Mouse (Mus musculus) gonadal fat pad, adult 2 months (tissue): ENCODE measurements at regions not wholly inside any gene's neighbourhood (a gene's known extent, or its start where the extent isn't known, plus 50 kb on each side); places are given as distances from the start of the nearest gene placed in this dataset.

Experiments used
- DNase-seq: peaks from one replicate; pipeline ENCODE4 v3.0.0-alpha.2; 2012; ENCODE audit warnings: low read depth

DNA sequence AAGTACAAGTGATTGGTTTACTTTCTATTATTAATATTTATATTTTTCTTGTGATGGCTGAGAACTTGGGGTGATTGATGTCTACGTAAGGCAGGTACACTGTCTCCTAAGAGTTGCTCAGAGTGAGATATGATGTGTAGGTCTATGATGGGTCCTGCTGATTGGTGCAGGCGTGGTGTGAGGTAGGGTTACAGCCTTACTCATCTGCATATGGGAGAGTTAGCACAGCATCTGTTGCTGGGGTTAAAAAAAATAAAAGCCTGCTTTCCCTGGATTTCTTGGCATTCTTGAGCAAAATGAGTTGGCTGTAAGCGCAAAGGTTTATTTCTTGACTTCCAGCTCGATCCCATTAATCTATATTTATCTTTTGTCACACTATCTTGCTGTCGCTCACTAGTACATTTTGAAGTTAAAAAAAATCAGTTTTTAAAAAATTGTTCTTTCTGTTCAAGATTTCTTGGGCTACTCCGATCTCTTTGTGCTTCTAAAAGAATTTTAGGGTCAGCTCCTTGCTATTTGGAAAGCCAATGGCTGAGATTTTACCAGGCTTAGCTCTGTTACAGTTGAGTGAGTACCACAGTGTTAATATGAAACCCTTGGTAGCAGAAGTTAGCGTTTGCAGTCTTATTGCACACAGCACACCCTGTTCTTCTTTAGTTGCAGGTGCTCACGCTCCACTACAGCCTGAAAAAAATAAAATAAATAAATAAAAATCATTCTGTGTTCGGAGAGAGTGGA, 482.0 kb downstream of the Plekhb2 start:
- no peak for DNase-seq

GRCm38 (mm10) chr1:35332340-35332684, 482.5 kb downstream of the Plekhb2 start:
- DNase-seq = no peak

- DNase-seq = no peak
Measured at GRCm38 (mm10) chr1:35337647-35338046, 487.9 kb downstream of the Plekhb2 start.

DNA sequence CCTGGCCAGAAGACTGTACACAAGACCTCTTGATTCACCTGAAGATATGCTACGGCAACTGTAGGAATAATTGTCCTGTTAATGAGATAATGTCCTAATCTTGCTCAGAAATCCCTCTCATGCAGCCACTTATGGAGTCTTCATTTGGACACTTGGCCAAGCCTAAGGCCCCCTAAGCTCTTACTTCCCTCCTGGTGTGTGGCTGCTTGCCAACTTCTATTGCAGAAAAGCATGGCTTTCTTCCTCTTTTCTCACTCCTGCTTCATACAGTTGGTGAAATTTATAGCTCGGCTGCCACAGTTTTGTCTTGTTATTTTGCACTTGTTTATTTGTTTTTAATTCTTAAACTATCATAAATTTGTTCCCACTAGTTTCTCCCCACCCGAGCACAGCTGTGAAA, 488.4 kb downstream of the Plekhb2 start:
- DNase-seq = no peak

GRCm38 (mm10) chr1:35344539-35344938, 494.8 kb downstream of the Plekhb2 start:
- DNase-seq = no peak

- no peak for DNase-seq
Measured at GRCm38 (mm10) chr1:35348294-35348693, 498.5 kb downstream of the Plekhb2 start.

GRCm38 (mm10) chr1:35358981-35359380, 509.2 kb downstream of the Plekhb2 start:
- no peak for DNase-seq

DNA sequence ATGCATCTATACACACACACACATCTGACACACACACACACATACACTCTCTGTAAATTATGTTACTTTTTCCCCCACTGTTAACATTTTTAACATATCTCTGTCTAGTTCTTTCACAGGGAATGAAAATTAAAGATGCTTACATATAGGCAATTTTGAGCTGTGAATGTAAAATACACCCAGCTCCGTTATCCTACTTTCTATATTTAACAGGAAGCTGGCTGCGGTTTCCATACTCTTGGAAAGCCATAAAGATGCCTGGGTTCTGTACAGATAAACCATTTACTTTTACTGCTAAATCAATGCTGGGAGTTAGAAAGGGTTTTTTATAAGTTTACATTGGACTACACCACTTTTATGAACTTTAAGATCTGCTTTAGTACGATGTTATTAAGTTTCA, 511.7 kb downstream of the Plekhb2 start:
- no peak for DNase-seq

DNA sequence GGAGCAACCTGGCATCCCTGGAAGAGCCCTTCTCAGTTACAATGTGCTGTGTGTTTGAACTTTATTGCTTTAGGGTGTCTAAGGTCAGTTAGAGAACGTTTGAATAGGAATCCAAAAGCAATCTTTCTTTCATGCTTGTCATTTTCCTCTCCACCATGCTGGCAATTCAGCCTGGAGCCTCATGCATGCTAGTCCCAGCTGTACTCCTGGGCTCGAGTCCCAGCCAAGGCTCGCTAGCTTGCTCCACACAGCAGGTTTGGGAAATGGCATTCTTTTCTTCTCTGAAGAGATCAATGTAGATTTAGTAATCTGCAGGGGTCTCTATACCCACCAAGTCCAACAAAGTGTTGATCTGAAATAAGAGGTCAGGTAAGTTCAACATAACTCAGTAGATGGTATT, 513.1 kb downstream of the Plekhb2 start:
- DNase-seq = no peak

DNA sequence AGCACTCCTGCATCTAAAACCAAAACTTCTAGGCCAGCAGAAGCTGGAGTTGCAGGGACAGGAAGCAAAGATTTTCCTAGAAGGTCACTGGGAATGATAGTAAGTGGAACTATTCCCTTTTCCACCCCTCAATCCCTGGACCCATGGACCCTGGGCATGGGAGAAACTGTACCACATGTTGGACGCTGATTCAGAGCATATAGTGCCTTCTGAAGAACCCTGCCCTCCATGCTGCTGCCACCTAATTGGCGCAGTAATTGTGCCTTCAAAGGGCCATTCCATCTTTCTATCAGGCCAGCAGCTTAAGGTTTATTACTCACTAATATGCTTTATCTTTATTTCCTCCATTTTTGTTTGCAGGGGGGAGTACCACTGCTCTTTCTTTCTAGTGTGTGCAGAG, 516.8 kb downstream of the Plekhb2 start:
- no peak for DNase-seq

DNA sequence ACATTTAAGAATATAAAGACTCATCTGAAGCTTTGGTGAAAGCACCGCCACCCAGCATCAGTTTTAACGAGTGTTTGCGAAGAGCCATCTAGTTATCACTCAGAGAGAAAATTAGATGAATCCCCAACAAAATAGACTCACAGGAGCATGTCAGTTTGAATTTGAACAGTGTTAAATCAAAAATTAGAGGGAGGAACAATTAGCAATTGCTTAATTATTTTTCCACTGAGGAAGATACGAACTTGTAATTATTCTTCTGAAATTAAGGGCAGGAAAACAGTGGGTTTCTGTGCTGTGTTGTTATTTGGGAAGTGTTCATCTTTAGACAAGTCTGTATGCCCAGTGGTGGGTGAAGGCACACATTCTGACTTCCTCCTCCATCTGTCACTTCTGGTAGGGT, 523.0 kb downstream of the Plekhb2 start:
- DNase-seq = no peak

DNA sequence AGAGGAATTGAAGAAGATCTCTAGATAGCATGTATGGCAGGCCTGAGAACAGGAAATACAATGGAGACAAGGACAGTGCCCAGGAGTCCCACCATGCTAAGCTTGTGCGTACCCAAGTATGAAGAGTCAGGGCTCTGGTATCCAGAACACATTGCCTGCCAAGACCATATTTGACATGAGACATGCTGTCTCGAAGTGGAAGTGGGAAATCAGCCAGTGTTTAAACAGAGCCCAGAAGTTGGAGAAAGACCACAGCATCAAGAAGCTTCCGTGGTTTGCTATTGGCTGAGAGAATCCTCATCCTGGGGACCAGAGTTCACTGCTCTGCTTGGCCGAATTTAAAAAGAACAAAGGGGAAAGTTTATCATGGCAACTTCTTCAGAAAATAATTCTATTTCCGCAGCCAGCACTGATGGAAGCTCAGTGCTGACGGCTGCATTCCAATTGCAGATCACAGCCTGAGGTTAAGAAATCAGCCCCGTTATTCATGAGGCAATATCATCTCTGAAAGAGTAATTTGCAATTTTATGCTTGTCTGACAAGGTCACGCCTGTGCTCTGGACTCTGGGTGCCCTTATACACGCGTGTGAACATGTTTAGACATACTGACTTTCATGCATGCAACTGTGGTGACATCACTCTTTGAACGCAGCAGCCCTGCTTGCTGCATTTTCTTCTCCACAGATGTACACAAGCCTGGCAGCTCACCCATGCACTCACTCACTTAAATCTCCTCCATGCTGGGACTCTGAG, 531.0 kb downstream of the Plekhb2 start:
- no peak for DNase-seq

GRCm38 (mm10) chr1:35385430-35385829, 535.7 kb downstream of the Plekhb2 start:
- no peak for DNase-seq

DNA sequence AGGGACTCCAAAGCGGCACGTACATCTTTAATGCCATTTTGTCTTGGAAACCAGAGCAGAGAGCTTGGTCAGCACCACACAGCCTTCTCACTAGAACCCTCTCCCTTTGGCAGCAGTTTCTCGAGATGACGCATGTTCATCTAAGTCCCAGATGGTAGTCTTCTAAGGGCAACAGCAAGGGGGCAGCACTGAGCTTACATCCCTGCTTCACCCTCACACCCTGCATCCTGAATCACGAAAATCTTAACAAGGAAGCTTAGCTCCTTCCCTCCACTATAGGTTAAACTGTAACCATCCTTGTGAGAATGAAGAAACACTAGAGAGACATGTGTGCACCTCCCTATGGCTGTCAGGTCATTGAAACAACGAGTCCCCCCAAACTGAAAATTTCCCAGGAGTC, 538.4 kb downstream of the Plekhb2 start:
- no peak for DNase-seq

GRCm38 (mm10) chr1:35390371-35390770, 540.6 kb downstream of the Plekhb2 start:
- DNase-seq = no peak

GRCm38 (mm10) chr1:35390858-35391586, 541.2 kb downstream of the Plekhb2 start:
- no peak for DNase-seq

- no peak for DNase-seq
Measured at GRCm38 (mm10) chr1:35393550-35394118, 543.9 kb downstream of the Plekhb2 start.

GRCm38 (mm10) chr1:35400674-35401359, 551.0 kb downstream of the Plekhb2 start:
- DNase-seq = no peak

DNA sequence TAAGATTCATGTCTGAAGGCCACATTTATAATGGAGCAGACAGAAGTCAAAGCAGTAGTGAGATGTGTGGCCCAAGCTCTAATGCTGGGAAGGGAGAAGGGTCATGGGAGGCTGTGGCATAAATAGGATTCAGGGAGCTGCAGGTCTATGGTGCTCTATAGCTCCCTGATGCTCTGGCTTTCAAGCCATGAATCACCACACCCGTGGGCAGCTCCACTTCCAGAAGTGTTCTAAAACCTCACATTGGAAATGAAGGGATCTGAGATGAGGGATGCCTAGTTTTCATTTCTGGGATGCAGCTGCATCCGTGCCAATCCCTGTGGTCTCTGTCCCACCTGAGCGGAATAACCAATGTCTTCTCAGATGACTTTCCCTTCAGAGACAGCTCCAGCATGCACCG, 553.2 kb downstream of the Plekhb2 start:
- no peak for DNase-seq

- no peak for DNase-seq
Measured at GRCm38 (mm10) chr1:35405418-35405817, 555.6 kb downstream of the Plekhb2 start.

DNA sequence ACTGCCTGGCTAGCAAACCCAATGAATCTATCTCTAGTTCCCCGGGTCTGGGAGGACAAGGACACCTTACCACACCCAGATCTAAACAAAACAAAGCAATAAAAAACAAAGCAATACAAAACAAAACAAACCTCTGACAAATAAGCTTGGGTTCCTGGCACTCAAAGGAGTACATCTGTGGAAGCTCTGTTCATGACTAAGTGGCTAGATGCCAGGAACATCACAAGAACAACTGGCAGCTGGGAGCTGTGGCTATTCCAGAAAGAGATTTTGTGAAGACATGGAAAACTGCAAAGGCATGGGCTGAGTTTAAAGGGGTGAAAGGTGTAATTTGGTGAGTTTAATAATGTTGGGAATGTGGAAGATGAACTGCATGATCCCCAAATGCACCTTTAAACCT, 565.9 kb downstream of the Plekhb2 start:
- DNase-seq = no peak
